Mouse (Mus musculus) hindbrain, embryonic 14.5 days (tissue): ENCODE results near the gene Anapc16. TPM values are rescaled to one million over a fixed set of nuclear protein-coding genes. Genes with fewer than 3 reads are reported as not detected.
A peak's percentile ranks its signal among the peaks of the same experiment; 100 is the strongest.

Experiments
- ATAC-seq: fragments of 200-750 bp; cut with Nextera tagmentation; 2 replicates; pipeline ENCODE4 v1.8.0; 2017; ENCODE audit warnings: moderate number of reproducible peaks, mild to moderate bottlenecking, moderate TSS enrichment, moderate library complexity; ENCODE audit not compliant: low FRiP score
- DNase-seq: peaks from one replicate; pipeline ENCODE4 v3.0.0-alpha.2; 2015; ENCODE audit warnings: low spot score
- H3K27ac ChIP-seq: fragments of 300-500 bp; sonication (generic); 2 replicates; pipeline ENCODE4 v1.5.1; 2014; ENCODE audit warnings: mild to moderate bottlenecking, moderate library complexity
- H3K27me3 ChIP-seq: fragments of 300-500 bp; sonication (generic); 2 replicates; pipeline ENCODE4 v1.6.1; 2014; ENCODE audit warnings: mild to moderate bottlenecking, low read length, mixed read lengths; ENCODE audit not compliant: control insufficient read depth, insufficient read depth
- H3K36me3 ChIP-seq: fragments of 300-500 bp; sonication (generic); replicated peaks from 2 replicates; pipeline ENCODE4 v1.6.1; 2014; ENCODE audit not compliant: control insufficient read depth, insufficient read depth
- H3K4me1 ChIP-seq: fragments of 300-500 bp; sonication (generic); replicated peaks from 2 replicates; pipeline ENCODE4 v1.6.1; 2014; ENCODE audit warnings: antibody characterized with exemption, low read length, mixed read lengths; ENCODE audit not compliant: control insufficient read depth, insufficient read depth
- H3K4me2 ChIP-seq: fragments of 300-500 bp; sonication (generic); replicated peaks from 2 replicates; pipeline ENCODE4 v1.6.1; 2014; ENCODE audit warnings: mild to moderate bottlenecking, moderate library complexity
- H3K4me3 ChIP-seq: fragments of 300-500 bp; sonication (generic); replicated peaks from 2 replicates; pipeline ENCODE4 v1.5.1; 2014; ENCODE audit warnings: mild to moderate bottlenecking, low read length
- H3K9ac ChIP-seq: fragments of 300-500 bp; sonication (generic); 2 replicates; pipeline ENCODE4 v1.6.1; 2014
- H3K9me3 ChIP-seq: fragments of 300-500 bp; sonication (generic); 2 replicates; pipeline ENCODE4 v1.6.1; 2016; ENCODE audit warnings: low read length; ENCODE audit not compliant: control insufficient read depth
- WGBS: fragments of 180-500 bp; shearing (Covaris S2); extraction: QIAGEN DNeasy Blood & Tissue Kit; methylation state at CpG from one replicate; pipeline ENCODE4 v1.1.7; 2014; 5-methylcytosine and 5-hydroxymethylcytosine counted together
- polyA plus RNA-seq: library from polyadenylated mRNA; unstranded; fragments of >200 nt; fragmentation: Nextera tagmentation; extraction: Ambion mirVana; gene quantifications from 2 replicates; pipeline ENCODE4 v1.2.1, GENCODE M21; 2014

Gene Anapc16
- polyA plus RNA-seq, 1 experiment from 2014 or later = 110 TPM

GRCm38 (mm10) chr10:59958458-59958857 is 44.5 kb downstream of the Anapc16 start:
- WGBS = 16% methylated on average over 5 of the region's 5 CpGs
- no peak for DNase-seq
- H3K4me3 ChIP-seq = no peak overlapping the region

GRCm38 (mm10) chr10:59957171-59958149 is 45.5 kb downstream of the Anapc16 start:
- ATAC-seq (peak; percentile 21; the same call in 1 of the 2 replicates), DNase-seq (no peak)
- H3K4me2 ChIP-seq = peak overlapping the region; percentile 50
- 7% methylated on average over 25 of the region's 25 CpGs for WGBS
- peaks cover 40% of the 10 kb centered on the region for H3K4me1 ChIP-seq
- no peaks in the 10 kb centered on the region for H3K36me3 ChIP-seq
- peak overlapping the region; percentile 64 for H3K27ac ChIP-seq
- H3K9me3 ChIP-seq = no peaks in the 10 kb centered on the region
- H3K4me3 ChIP-seq = peak overlapping the region; percentile 17
- no peaks in the 10 kb centered on the region for H3K27me3 ChIP-seq
- H3K9ac ChIP-seq = peak overlapping the region; percentile 22

More at GRCm38 (mm10) chr10:59958458-59958857, 44.5 kb downstream of the Anapc16 start:
- H3K27me3 ChIP-seq = no peaks in the 10 kb centered on the region
- no peaks in the 10 kb centered on the region for H3K9me3 ChIP-seq
- H3K4me2 ChIP-seq = peak overlapping the region; percentile 50
- ATAC-seq = peak; percentile 61
- peaks cover 33% of the 10 kb centered on the region for H3K4me1 ChIP-seq
- H3K27ac ChIP-seq = peak overlapping the region; percentile 64
- H3K9ac ChIP-seq = peak overlapping the region; percentile 22
- no peaks in the 10 kb centered on the region for H3K36me3 ChIP-seq

- Histone ChIP-seq H3K36me3 (no peaks in the 10 kb centered on the region), H3K9me3 (no peaks in the 10 kb centered on the region), H3K4me2 (no peak overlapping the region), H3K27me3 (no peaks in the 10 kb centered on the region), H3K27ac (peak overlapping the region; percentile 64; the same call in 1 of the 2 replicates), H3K9ac (no peak overlapping the region), H3K4me3 (no peak overlapping the region), H3K4me1 (peaks cover 40% of the 10 kb centered on the region)
- DNase-seq (no peak), ATAC-seq (no peak)
- 55% methylated on average over 5 of the region's 5 CpGs for WGBS
These were observed 46.3 kb downstream of the Anapc16 start for GRCm38 (mm10) chr10:59956681-59957080.

GRCm38 (mm10) chr10:59953564-59954039 is 49.3 kb downstream of the Anapc16 start:
- Histone ChIP-seq H3K9ac (no peak overlapping the region), H3K27me3 (no peaks in the 10 kb centered on the region), H3K9me3 (no peaks in the 10 kb centered on the region), H3K4me1 (peaks cover 51% of the 10 kb centered on the region), H3K27ac (0 out of 2 replicates have a peak overlapping the region, but pooled peaks have one; percentile 86), H3K4me2 (no peak overlapping the region), H3K4me3 (no peak overlapping the region), H3K36me3 (peaks cover 4% of the 10 kb centered on the region; the same call in 1 of the 2 replicates)
- 38% methylated on average over 7 of the region's 7 CpGs for WGBS
- ATAC-seq (no peak), DNase-seq (no peak)

- H3K4me2 ChIP-seq = peak overlapping the region; percentile 99
- peak; percentile 47 for DNase-seq
- ATAC-seq = no peak
- H3K36me3 ChIP-seq = peaks cover 4% of the 10 kb centered on the region; the same call in 1 of the 2 replicates
- H3K9me3 ChIP-seq = no peaks in the 10 kb centered on the region
- peaks cover 51% of the 10 kb centered on the region for H3K4me1 ChIP-seq
- H3K27me3 ChIP-seq = no peaks in the 10 kb centered on the region
- H3K9ac ChIP-seq = peak overlapping the region; percentile 85
- peak overlapping the region; percentile 75 for H3K4me3 ChIP-seq
- peak overlapping the region; percentile 86 for H3K27ac ChIP-seq
- 20% methylated on average over 16 of the region's 16 CpGs for WGBS
These were observed 50.0 kb downstream of the Anapc16 start for GRCm38 (mm10) chr10:59952781-59953563.

- Histone ChIP-seq H3K4me3 (peak overlapping the region; percentile 75), H3K9ac (peak overlapping the region; percentile 85), H3K4me2 (peak overlapping the region; percentile 99), H3K4me1 (peaks cover 44% of the 10 kb centered on the region), H3K9me3 (no peaks in the 10 kb centered on the region), H3K36me3 (peaks cover 4% of the 10 kb centered on the region; the same call in 1 of the 2 replicates), H3K27ac (peak overlapping the region; percentile 86), H3K27me3 (no peaks in the 10 kb centered on the region)
- peak; percentile 77 for DNase-seq
- peak; percentile 33 for ATAC-seq
- under 1% methylated on average over 31 of the region's 31 CpGs for WGBS
These were observed 50.7 kb downstream of the Anapc16 start for GRCm38 (mm10) chr10:59952152-59952780.

GRCm38 (mm10) chr10:59951211-59952151 is 51.5 kb downstream of the Anapc16 start, which contains the start of gene Ddit4:
Ddit4 (minus strand) TSS chr10:59951834.
- under 1% methylated on average over 72 of the region's 76 CpGs for WGBS
- Histone ChIP-seq H3K27ac (peak within 1 kb of the TSS; percentile 90), H3K27me3 (no peaks in the 10 kb centered on the region), H3K4me1 (peaks cover 36% of the 10 kb centered on the region), H3K4me3 (peak within 1 kb of the TSS; percentile 75), H3K9ac (peak within 1 kb of the TSS; percentile 90), H3K36me3 (peaks cover 4% of the 10 kb centered on the region; the same call in 1 of the 2 replicates), H3K9me3 (no peaks in the 10 kb centered on the region), H3K4me2 (peak within 1 kb of the TSS; percentile 99)
- ATAC-seq (peak; percentile 98), DNase-seq (peak; percentile 98)
